Mouse (Mus musculus) midbrain, embryonic 10.5 days (tissue): ENCODE data around the gene Dlx6. TPM values are rescaled to one million over a fixed set of nuclear protein-coding genes. Genes with fewer than 3 reads are reported as not detected.

Source experiments
- DNase-seq: peaks from one replicate; pipeline ENCODE4 v3.0.0-alpha.2; 2017; ENCODE audit warnings: low spot score
- H3K27ac ChIP-seq: fragments of 300-500 bp; sonication (generic); replicated peaks from 2 replicates; pipeline ENCODE4 v1.5.1; 2016; ENCODE audit warnings: mild to moderate bottlenecking
- H3K27me3 ChIP-seq: fragments of 300-500 bp; sonication (generic); 2 replicates; pipeline ENCODE4 v1.6.1; 2016; ENCODE audit warnings: low read depth, mild to moderate bottlenecking; ENCODE audit not compliant: poor library complexity, severe bottlenecking
- H3K36me3 ChIP-seq: fragments of 300-500 bp; sonication (generic); 2 replicates; pipeline ENCODE4 v1.6.1; 2016; ENCODE audit warnings: mild to moderate bottlenecking, moderate library complexity
- H3K4me1 ChIP-seq: fragments of 300-500 bp; sonication (generic); 2 replicates; pipeline ENCODE4 v1.6.1; 2016
- H3K4me3 ChIP-seq: fragments of 300-500 bp; sonication (generic); 2 replicates; pipeline ENCODE4 v1.5.1; 2016; ENCODE audit warnings: mild to moderate bottlenecking, moderate library complexity
- H3K9me3 ChIP-seq: fragments of 300-500 bp; sonication (generic); replicated peaks from 2 replicates; pipeline ENCODE4 v1.6.1; 2016; ENCODE audit warnings: mild to moderate bottlenecking
- WGBS: fragments of 180-500 bp; shearing (Covaris S2); methylation state at CpG from one replicate; pipeline ENCODE4 v1.1.7; 2016; 5-methylcytosine and 5-hydroxymethylcytosine counted together
- polyA plus RNA-seq: library from polyadenylated mRNA; unstranded; fragments of >200 nt; fragmentation: Nextera tagmentation; extraction: Ambion mirVana; gene quantifications from 2 replicates; pipeline ENCODE4 v1.2.1, GENCODE M21; 2016

The Dlx6 gene
- polyA plus RNA-seq, 1 experiment from 2014 or later, result 0.48 TPM

DNA sequence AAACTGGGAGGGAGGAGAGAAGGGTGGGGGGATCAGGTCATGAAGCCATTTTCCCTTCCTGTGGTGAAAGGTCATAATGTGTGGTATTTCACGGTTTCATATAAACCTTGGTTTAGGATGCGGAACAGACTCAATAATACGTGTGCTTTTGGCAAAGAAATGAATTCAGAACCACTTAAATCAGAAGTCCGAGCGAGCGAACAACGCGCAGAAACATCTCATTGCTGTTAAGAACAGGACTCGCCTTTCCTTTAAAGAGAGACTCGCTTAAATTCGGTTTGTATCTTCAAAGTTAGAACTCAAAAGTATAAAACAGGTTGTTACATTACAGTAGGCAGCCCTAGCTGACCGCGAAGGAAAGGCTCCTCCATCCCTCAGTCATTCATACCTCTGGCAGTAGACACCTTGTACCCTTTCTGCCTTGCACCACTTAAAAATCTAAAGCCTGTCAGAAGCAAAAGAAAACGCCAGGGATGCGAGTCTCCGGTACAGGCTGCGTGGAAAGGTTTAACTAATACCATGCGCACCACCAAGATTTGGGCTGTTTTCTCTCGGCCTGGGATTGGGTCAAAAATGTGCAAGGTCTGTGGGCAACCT lies 10.4 kb downstream of the Dlx6 start:
- Histone ChIP-seq H3K27me3 (peaks cover 100% of the 10 kb centered on the region), H3K4me3 (no peak overlapping the region), H3K27ac (no peak overlapping the region), H3K4me1 (peaks cover 15% of the 10 kb centered on the region), H3K36me3 (no peaks in the 10 kb centered on the region), H3K9me3 (no peaks in the 10 kb centered on the region)
- WGBS, result 1% methylated on average over 19 of the region's 19 CpGs
- peak; percentile 19 for DNase-seq

DNA sequence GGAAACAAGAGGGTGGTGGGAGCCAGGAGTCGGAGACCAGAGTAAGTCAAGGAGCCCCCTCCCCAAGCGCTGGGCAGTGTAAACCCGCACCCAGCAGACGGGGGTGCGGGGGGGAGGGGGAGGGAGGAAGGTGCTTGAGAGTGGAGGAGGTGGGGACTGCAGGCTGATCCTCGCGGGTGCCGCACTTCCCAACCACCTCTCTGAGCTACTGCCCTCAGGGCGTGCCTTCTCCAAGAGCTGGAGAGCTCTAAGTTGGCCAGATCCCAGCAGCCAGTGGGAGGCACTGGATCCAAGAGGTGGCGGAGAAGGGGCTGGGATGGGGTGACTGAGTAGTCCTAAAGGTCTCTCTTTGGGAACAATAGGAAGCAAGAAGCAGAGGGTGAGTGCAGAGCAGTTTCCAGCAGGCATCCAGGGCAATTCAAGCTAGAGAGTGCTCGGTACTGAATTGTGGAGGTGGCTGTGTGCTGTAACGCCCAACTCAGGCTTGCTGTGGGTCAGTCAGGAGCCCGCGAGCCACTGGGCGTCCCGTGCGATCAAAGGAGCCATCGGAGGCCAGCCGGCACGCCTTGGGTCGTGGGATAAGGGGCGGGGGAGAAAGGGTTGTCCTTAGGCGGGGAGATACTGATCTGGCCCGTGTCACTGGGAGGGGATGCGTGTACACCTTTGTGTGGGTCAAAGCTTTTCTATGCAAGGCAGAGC lies 11.1 kb downstream of the Dlx6 start:
- peaks cover 21% of the 10 kb centered on the region for H3K4me1 ChIP-seq
- peak; percentile 60 for DNase-seq
- H3K27ac ChIP-seq, result no peak overlapping the region
- peaks cover 100% of the 10 kb centered on the region for H3K27me3 ChIP-seq
- H3K36me3 ChIP-seq, result no peaks in the 10 kb centered on the region
- H3K9me3 ChIP-seq, result no peaks in the 10 kb centered on the region
- 0 out of 2 replicates have a peak overlapping the region, but pooled peaks have one; percentile 23 for H3K4me3 ChIP-seq
- WGBS, result under 1% methylated on average over 25 of the region's 25 CpGs

DNA sequence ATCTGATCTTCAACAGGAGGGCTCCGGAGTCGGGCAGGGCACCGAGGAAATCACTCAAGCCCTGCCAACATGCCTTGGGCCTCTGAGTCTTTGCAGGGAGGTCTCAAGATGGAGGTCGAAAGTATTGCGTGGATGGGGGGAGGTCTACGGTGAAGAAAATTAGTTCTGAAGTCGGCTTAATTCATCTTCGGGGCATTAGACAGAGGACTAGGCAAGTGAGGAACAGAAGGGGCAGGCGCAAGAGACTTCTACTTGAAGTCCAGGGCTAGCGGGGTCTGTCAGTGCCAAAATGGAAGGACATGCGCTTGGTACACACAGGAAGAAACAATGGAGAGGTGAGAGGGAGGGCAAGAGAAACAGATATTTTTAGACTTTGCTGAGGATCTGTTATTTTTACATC lies 12.0 kb downstream of the Dlx6 start:
- peak; percentile 48 for DNase-seq
- H3K4me3 ChIP-seq, result no peak overlapping the region
- WGBS, result 1% methylated on average over 11 of the region's 11 CpGs

DNA sequence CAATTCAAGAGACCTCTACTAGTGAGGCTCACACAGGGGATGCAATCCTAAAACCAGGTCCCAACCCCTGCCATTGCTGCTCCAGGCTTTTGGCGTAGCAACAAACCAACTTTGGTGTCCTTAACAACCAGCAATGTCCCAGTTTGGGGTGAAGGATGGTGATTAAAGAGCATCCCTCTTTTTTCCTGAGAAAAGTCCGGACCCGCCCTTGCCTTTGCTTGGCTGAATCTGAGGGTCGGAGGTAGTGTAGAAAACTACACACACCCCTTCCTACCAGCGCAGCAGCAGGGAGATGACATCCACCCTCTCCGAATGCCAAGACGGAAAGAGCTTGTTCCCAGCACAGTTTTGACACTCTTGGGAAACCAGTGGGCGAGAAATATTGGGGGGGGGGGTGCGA lies 12.5 kb downstream of the Dlx6 start:
- Histone ChIP-seq H3K4me1 (peaks cover 30% of the 10 kb centered on the region), H3K27me3 (peaks cover 100% of the 10 kb centered on the region), H3K27ac (no peak overlapping the region), H3K9me3 (no peaks in the 10 kb centered on the region), H3K4me3 (no peak overlapping the region), H3K36me3 (no peaks in the 10 kb centered on the region)
- DNase-seq, result peak; percentile 46
- 2% methylated on average over 9 of the region's 9 CpGs for WGBS

More for the DNA sequence above, 12.0 kb downstream of the Dlx6 start:
- Histone ChIP-seq H3K36me3 (no peaks in the 10 kb centered on the region), H3K27ac (no peak overlapping the region), H3K4me1 (peaks cover 26% of the 10 kb centered on the region), H3K9me3 (no peaks in the 10 kb centered on the region), H3K27me3 (peaks cover 100% of the 10 kb centered on the region)

- DNase-seq, result peak; percentile 29
- Histone ChIP-seq H3K4me1 (peaks cover 36% of the 10 kb centered on the region), H3K27me3 (peaks cover 100% of the 10 kb centered on the region), H3K27ac (no peak overlapping the region), H3K9me3 (no peaks in the 10 kb centered on the region), H3K36me3 (no peaks in the 10 kb centered on the region), H3K4me3 (no peak overlapping the region)
- WGBS, result 2% methylated on average over 2 of the region's 2 CpGs
Measured at GRCm38 (mm10) chr6:6876231-6876630, 13.1 kb downstream of the Dlx6 start.

- Histone ChIP-seq H3K36me3 (no peaks in the 10 kb centered on the region), H3K4me3 (no peak overlapping the region), H3K27me3 (peaks cover 100% of the 10 kb centered on the region), H3K27ac (no peak overlapping the region), H3K4me1 (peaks cover 41% of the 10 kb centered on the region), H3K9me3 (no peaks in the 10 kb centered on the region)
- DNase-seq, result peak; percentile 45
- WGBS, result 9% methylated on average over 7 of the region's 7 CpGs
Measured at GRCm38 (mm10) chr6:6876731-6877130, 13.6 kb downstream of the Dlx6 start.

GRCm38 (mm10) chr6:6877346-6877910 lies 14.3 kb downstream of the Dlx6 start:
- 9% methylated on average over 5 of the region's 5 CpGs for WGBS
- no peaks in the 10 kb centered on the region for H3K9me3 ChIP-seq
- peaks cover 48% of the 10 kb centered on the region for H3K4me1 ChIP-seq
- H3K27ac ChIP-seq, result no peak overlapping the region
- H3K36me3 ChIP-seq, result no peaks in the 10 kb centered on the region
- peaks cover 100% of the 10 kb centered on the region for H3K27me3 ChIP-seq
- DNase-seq, result no peak
- no peak overlapping the region for H3K4me3 ChIP-seq

DNA sequence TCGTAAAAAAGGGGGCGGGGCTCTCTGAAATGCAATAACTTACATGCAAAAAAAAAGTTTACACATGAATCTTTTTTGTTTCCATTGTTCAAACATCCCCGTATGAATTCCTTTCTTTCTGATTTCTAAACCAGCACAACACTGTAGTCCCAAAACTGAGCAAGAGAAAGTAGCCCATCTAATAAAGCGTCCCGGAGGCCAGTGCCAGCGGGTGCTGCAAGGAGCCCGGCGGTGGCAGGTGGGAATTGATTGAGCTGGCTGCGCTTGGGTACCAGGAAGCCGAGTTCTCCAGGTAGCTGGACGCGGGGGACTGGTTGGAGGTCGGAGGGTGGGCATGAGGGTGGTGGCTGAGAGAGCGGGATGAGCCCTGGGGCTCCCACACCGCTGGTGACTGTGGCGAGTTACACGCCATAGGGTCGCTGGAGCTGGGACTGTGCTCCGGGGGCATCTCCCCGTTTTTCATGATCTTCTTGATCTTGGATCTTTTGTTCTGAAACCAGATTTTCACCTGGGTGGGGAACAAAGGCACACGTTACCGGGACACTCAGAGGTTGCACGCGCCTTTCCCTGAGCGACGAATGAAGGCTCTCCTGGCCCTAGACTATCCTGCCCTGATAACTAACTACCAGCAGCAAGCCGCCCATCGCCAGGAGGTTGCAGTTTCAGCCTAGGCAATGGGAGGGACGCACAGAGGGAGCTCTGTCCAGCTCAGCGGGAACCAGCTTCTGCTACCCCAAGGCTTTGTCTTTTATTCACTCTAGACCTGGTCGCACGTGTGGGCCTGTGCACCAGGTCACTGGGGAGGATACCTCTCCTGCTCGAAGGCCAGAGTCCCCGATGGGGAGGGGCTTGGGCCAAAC lies 15.1 kb downstream of the Dlx6 start:
- peaks cover 100% of the 10 kb centered on the region for H3K27me3 ChIP-seq
- DNase-seq, result peak; percentile 53
- 2% methylated on average over 34 of the region's 34 CpGs for WGBS
- no peaks in the 10 kb centered on the region for H3K36me3 ChIP-seq
- peaks cover 48% of the 10 kb centered on the region for H3K4me1 ChIP-seq
- no peaks in the 10 kb centered on the region for H3K9me3 ChIP-seq
- 0 out of 2 replicates have a peak overlapping the region, but pooled peaks have one; percentile 26 for H3K4me3 ChIP-seq
- no peak overlapping the region for H3K27ac ChIP-seq

- H3K4me3 ChIP-seq, result peak overlapping the region; percentile 26; the same call in 1 of the 2 replicates
- peaks cover 48% of the 10 kb centered on the region for H3K4me1 ChIP-seq
- H3K9me3 ChIP-seq, result no peaks in the 10 kb centered on the region
- no peak overlapping the region for H3K27ac ChIP-seq
- peak; percentile 65 for DNase-seq
- 0% methylated on average over 14 of the region's 14 CpGs for WGBS
- H3K36me3 ChIP-seq, result no peaks in the 10 kb centered on the region
- H3K27me3 ChIP-seq, result peaks cover 100% of the 10 kb centered on the region
Measured at GRCm38 (mm10) chr6:6878841-6879291, 15.7 kb downstream of the Dlx6 start.

DNA sequence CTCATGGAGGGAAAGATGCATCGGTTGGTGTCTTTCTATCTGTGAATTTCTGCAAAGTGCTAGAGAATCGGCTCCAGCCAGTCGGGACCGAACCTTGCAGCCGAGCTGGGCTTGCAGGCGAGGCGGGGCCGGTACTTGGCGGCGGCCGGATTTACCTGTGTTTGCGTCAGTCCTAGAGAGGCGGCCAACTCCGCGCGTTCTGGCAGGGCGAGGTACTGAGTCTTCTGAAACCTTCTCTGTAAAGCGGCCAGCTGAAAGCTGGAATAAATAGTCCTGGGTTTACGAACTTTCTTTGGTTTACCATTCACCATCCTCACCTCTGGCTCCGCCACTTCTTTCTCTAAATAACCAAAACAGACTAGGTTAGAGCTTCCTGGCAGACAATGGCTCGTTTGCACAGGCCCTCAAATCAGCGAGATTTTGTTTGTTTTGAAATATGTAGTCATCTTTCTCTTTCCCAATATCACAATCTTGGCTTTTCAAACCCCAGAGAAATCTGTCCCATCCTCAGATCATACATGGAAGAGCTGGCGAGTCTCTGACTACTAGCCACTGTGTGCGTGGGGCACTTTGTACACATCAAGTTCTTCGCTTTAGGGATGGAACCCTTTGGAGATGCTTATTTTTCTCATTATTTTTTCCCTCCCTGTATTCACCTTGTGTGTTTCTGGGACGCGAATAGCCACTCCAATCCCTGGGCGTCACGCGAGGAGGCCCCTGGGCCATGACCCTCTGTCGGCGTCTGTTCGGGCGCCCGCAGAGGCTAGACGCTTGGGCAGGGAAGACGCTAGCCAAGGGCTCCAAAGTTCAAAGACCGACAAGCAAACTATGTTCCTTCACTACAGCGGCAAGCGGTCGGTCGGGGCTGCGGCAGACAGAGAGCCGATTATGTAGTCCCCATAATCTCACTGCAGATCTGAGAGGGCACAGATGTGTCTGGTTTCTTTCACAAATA lies 16.5 kb downstream of the Dlx6 start:
- Histone ChIP-seq H3K36me3 (no peaks in the 10 kb centered on the region), H3K4me1 (peaks cover 43% of the 10 kb centered on the region), H3K9me3 (no peaks in the 10 kb centered on the region), H3K27ac (no peak overlapping the region), H3K27me3 (peaks cover 100% of the 10 kb centered on the region), H3K4me3 (peak overlapping the region; percentile 26; the same call in 1 of the 2 replicates)
- WGBS, result 1% methylated on average over 44 of the region's 44 CpGs
- DNase-seq, result peak; percentile 56

GRCm38 (mm10) chr6:6880361-6881114 lies 17.4 kb downstream of the Dlx6 start:
- Histone ChIP-seq H3K4me1 (peaks cover 43% of the 10 kb centered on the region), H3K36me3 (no peaks in the 10 kb centered on the region), H3K9me3 (no peaks in the 10 kb centered on the region), H3K27me3 (peaks cover 95% of the 10 kb centered on the region), H3K4me3 (peak overlapping the region; percentile 54), H3K27ac (no peak overlapping the region)
- DNase-seq, result peak; percentile 49
- 1% methylated on average over 24 of the region's 24 CpGs for WGBS
